Mouse (Mus musculus) erythroblast, embryonic 14.5 days (primary cell): ENCODE data around the gene Bsdc1. TPM values are rescaled to one million over a fixed set of nuclear protein-coding genes. Genes with fewer than 3 reads are reported as not detected.
"Not testable (repeated sequence)": the region's sequence is repeated elsewhere in the genome, so short reads cannot be mapped to it uniquely, and the experiment has no call there.

Source experiments
- H3K27me3 ChIP-seq: 2 replicates; pipeline ENCODE4 v1.6.1; 2012; ENCODE audit warnings: inconsistent platforms; ENCODE audit not compliant: control insufficient read depth
- H3K36me3 ChIP-seq: 2 replicates; pipeline ENCODE4 v1.6.1; 2012; ENCODE audit warnings: mild to moderate bottlenecking, inconsistent platforms; ENCODE audit not compliant: control insufficient read depth
- H3K4me1 ChIP-seq: 2 replicates; pipeline ENCODE4 v1.6.1; 2012; ENCODE audit warnings: inconsistent platforms; ENCODE audit not compliant: control insufficient read depth
- H3K4me3 ChIP-seq: replicated peaks from 2 replicates; pipeline ENCODE3; 2012; ENCODE audit warnings: moderate library complexity, mild to moderate bottlenecking, inconsistent platforms
- H3K9me3 ChIP-seq: 2 replicates; pipeline ENCODE4 v1.6.1; 2012; ENCODE audit warnings: low read length, inconsistent platforms, mixed read lengths; ENCODE audit not compliant: control insufficient read depth
- GATA1 ChIP-seq: IDR thresholded peaks from 2 replicates; pipeline ENCODE4 v1.6.1; 2012; ENCODE audit warnings: low read length, inconsistent platforms, mixed read lengths
- TAL1 ChIP-seq: IDR thresholded peaks from 3 replicates; pipeline ENCODE4 v1.6.1; 2012; ENCODE audit warnings: low read length, inconsistent platforms, mixed read lengths
- polyA plus RNA-seq: library from polyadenylated mRNA; stranded (reverse); fragments of >175 nt; gene quantifications from 2 replicates; pipeline ENCODE4 v1.2.3, GENCODE M21; 2012

The Bsdc1 gene
- polyA plus RNA-seq, 1 experiment, result 92.9 TPM

DNA sequence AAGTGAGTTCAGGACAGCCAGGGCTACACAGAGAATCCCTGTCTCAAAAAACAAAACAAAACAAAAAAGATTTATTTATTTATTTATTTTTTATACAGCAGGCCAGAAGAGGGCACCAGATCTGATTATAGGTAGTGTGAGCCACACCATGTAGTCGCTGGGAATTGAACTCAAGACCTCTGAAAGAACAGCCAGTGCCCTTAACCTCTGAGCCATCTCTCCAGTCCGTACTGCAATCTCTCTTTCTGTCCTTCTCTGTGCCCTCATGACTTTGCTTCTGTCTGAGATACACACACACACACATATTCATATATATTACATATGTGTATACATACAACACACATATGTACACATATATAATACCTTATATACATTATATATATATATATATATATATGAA is 10.5 kb upstream of the Bsdc1 start:
- Histone ChIP-seq H3K36me3 (no peaks in the 10 kb centered on the region), H3K9me3 (no peaks in the 10 kb centered on the region; the same call in 1 of the 2 replicates), H3K27me3 (no peaks in the 10 kb centered on the region), H3K4me1 (peaks cover 12% of the 10 kb centered on the region), H3K4me3 (no peak overlapping the region)
- TF ChIP-seq GATA1, result no peak
- no peak for TF ChIP-seq TAL1

- TF ChIP-seq GATA1 (no peak), TAL1 (no peak)
- Histone ChIP-seq H3K4me3 (no peak overlapping the region), H3K9me3 (no peaks in the 10 kb centered on the region; the same call in 1 of the 2 replicates), H3K4me1 (peaks cover 12% of the 10 kb centered on the region), H3K27me3 (no peaks in the 10 kb centered on the region), H3K36me3 (no peaks in the 10 kb centered on the region)
These were observed 9.8 kb upstream of the Bsdc1 start for GRCm38 (mm10) chr4:129451471-129452169.

- H3K4me3 ChIP-seq, result no peak overlapping the region
These were observed 6.1 kb upstream of the Bsdc1 start for GRCm38 (mm10) chr4:129455265-129455664.

GRCm38 (mm10) chr4:129456126-129456525 is 5.3 kb upstream of the Bsdc1 start:
- TF ChIP-seq TAL1 (no peak), GATA1 (no peak)
- Histone ChIP-seq H3K27me3 (no peaks in the 10 kb centered on the region), H3K36me3 (no peaks in the 10 kb centered on the region), H3K4me1 (peaks cover 20% of the 10 kb centered on the region), H3K4me3 (no peak overlapping the region), H3K9me3 (no peaks in the 10 kb centered on the region; the same call in 1 of the 2 replicates)

More at GRCm38 (mm10) chr4:129455265-129455664, 6.1 kb upstream of the Bsdc1 start:
- Histone ChIP-seq H3K4me1 (peaks cover 14% of the 10 kb centered on the region), H3K9me3 (no peaks in the 10 kb centered on the region; the same call in 1 of the 2 replicates), H3K36me3 (no peaks in the 10 kb centered on the region), H3K27me3 (no peaks in the 10 kb centered on the region)
- TF ChIP-seq TAL1, result no peak
- TF ChIP-seq GATA1, result no peak

DNA sequence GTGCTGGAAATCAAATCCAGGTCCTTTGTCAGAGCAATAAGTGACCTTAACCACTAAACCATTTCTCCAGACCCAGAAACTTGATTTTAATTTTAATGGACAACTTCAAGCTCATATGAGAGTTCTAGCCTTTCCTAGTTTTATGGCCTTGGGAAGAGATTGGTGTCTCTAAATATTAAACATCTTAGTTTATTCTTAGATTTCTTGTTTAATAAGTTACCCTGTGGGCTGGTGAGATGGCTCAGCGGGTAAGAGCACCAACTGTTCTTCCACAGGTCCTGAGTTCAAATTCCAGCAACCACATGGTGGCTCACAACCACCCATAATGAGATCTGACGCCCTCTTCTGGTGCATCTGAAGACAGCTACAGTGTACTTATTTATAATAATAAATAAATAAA is 4.1 kb upstream of the Bsdc1 start:
- H3K9me3 ChIP-seq, H3K36me3 ChIP-seq, H3K4me3 ChIP-seq, H3K27me3 ChIP-seq: not testable (repeated sequence)
- H3K4me1 ChIP-seq, result peaks cover 23% of the 10 kb centered on the region

- Histone ChIP-seq H3K4me3 (no peak overlapping the region), H3K9me3 (no peaks in the 10 kb centered on the region), H3K4me1 (peaks cover 47% of the 10 kb centered on the region), H3K36me3 (peaks cover 29% of the 10 kb centered on the region), H3K27me3 (no peaks in the 10 kb centered on the region)
- TF ChIP-seq TAL1, result no peak
- TF ChIP-seq GATA1, result no peak
These were observed 1.7 kb upstream of the Bsdc1 start for GRCm38 (mm10) chr4:129459726-129460125.

DNA sequence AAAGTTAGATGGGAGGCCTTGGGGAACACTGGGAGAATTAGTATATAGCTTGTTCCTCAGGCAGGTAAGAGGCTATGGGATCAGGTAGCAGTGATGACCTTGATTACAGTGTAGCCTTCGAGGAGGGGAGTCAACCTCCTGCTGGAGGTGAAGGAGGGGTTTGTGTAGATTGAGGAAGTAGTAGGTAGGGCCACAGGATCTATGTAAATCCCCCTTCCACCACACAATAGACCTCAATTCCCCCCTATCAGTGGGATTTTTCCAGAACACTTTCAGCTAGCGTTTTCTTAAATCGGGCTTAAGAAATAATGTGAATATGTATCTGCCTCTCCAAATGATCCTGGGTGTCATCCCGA is 576 bp upstream of the Bsdc1 start:
- H3K4me1 ChIP-seq, result peaks cover 49% of the 10 kb centered on the region
- peaks cover 39% of the 10 kb centered on the region for H3K36me3 ChIP-seq
- no peak for TF ChIP-seq GATA1
- TF ChIP-seq TAL1, result no peak
- H3K27me3 ChIP-seq, result no peaks in the 10 kb centered on the region
- no peaks in the 10 kb centered on the region for H3K9me3 ChIP-seq
- peak overlapping the region; percentile 74 for H3K4me3 ChIP-seq

- Histone ChIP-seq H3K36me3 (peaks cover 53% of the 10 kb centered on the region), H3K4me1 (peaks cover 61% of the 10 kb centered on the region), H3K4me3 (peak overlapping the region; percentile 74), H3K27me3 (no peaks in the 10 kb centered on the region), H3K9me3 (no peaks in the 10 kb centered on the region)
- no peak for TF ChIP-seq GATA1
- TF ChIP-seq TAL1, result no peak
These were observed 737 bp downstream of the Bsdc1 start for GRCm38 (mm10) chr4:129462118-129462517.

DNA sequence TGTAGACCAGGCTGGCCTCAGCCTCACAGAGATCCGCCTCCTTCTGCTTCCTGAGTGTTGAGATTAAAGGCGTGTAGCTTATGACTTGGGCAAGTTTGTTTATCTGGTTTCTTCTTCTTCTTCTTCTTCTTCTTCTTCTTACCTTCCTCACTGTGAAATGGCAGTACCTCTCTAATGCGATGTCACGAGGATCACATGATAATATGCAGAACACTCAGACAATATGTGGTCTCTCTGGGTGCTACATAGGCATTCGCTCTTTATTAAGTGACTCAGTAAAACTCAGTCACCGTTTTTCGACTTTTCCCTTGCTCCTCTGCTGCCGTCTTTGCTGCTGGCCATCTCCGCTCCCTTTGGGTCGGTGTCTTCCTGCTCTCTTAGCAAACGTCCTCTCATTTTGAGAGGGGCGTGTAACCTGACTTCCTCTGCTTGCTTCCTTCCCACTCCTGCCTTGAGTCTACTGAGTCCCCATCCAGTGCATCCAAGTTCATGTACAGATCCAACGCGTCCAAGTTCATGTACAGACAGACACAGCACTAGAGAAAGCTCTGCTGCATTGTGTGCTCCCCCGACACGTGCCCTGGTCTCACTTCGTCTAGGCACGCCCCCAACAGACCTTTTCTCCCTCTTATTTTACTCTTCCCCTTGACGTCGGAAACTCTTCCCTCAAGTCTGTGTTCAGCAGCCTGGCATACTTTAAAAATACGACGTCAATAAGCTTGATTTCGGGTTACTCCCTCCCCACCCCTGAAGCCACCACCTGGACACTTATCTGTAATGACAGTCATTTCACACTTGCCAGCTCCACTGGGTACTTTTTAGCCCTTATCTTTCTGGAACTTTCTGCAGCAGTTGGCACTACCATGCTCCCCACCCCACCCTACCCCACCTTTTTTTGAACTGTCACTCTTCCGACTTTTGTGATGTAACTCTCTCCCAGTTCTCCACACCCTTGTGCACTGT is 2.0 kb downstream of the Bsdc1 start:
- Histone ChIP-seq H3K4me3 (peak overlapping the region; percentile 74), H3K4me1 (peaks cover 65% of the 10 kb centered on the region), H3K36me3 (peaks cover 65% of the 10 kb centered on the region), H3K9me3 (no peaks in the 10 kb centered on the region), H3K27me3 (no peaks in the 10 kb centered on the region)
- TF ChIP-seq GATA1, result peak; percentile 89
- TF ChIP-seq TAL1, result peak; percentile 72
